Mouse (Mus musculus): ENCODE data around the gene Slc2a2. TPM values are rescaled to one million over a fixed set of nuclear protein-coding genes. Genes with fewer than 3 reads are reported as not detected.

The Slc2a2 gene
- polyA plus RNA-seq, 1 experiment from 2014 or later = not detected

GRCm38 (mm10) chr3:28694811-28695210 is 2.9 kb upstream of the Slc2a2 start:
- no peak overlapping the region for H3K4me2 ChIP-seq (ENCODE audit: low read depth)
- no peaks in the 10 kb centered on the region for H3K36me3 ChIP-seq (ENCODE audit: control insufficient read depth, insufficient read depth, low read length)
- no peak overlapping the region for H3K4me3 ChIP-seq (ENCODE audit: low read depth, low read length)
- no peaks in the 10 kb centered on the region for H3K9me3 ChIP-seq (ENCODE audit: control insufficient read depth, low read length)
- no peak overlapping the region for H3K9ac ChIP-seq (ENCODE audit: low read length)
- H3K27me3 ChIP-seq (ENCODE audit: control insufficient read depth, insufficient read depth, low read length) = no peaks in the 10 kb centered on the region
- ATAC-seq (ENCODE audit: insufficient read depth, low FRiP score, low TSS enrichment) = no peak
- no peak overlapping the region for H3K27ac ChIP-seq (ENCODE audit: low read depth, low read length)
- no peaks in the 10 kb centered on the region for H3K4me1 ChIP-seq (ENCODE audit: control insufficient read depth, insufficient read depth, low read length)
- DNase-seq (ENCODE audit: low spot score) = no peak
- WGBS = 90% methylated on average over 5 of the region's 5 CpGs

- WGBS = 85% methylated on average over 13 of the region's 13 CpGs
- Histone ChIP-seq H3K27me3 (ENCODE audit: control insufficient read depth, insufficient read depth, low read length) (no peaks in the 10 kb centered on the region), H3K4me3 (ENCODE audit: low read depth, low read length) (no peak overlapping the region), H3K9ac (ENCODE audit: low read length) (no peak overlapping the region), H3K9me3 (ENCODE audit: control insufficient read depth, low read length) (no peaks in the 10 kb centered on the region), H3K36me3 (ENCODE audit: control insufficient read depth, insufficient read depth, low read length) (no peaks in the 10 kb centered on the region), H3K4me1 (ENCODE audit: control insufficient read depth, insufficient read depth, low read length) (no peaks in the 10 kb centered on the region), H3K4me2 (ENCODE audit: low read depth) (no peak overlapping the region), H3K27ac (ENCODE audit: low read depth, low read length) (no peak overlapping the region)
- DNase-seq (ENCODE audit: low spot score) (no peak), ATAC-seq (ENCODE audit: insufficient read depth, low FRiP score, low TSS enrichment) (no peak)
Observed at GRCm38 (mm10) chr3:28695608-28696007, 2.1 kb upstream of the Slc2a2 start.

GRCm38 (mm10) chr3:28696162-28696561 is 1.5 kb upstream of the Slc2a2 start:
- Histone ChIP-seq H3K9ac (ENCODE audit: low read length) (no peak overlapping the region), H3K9me3 (ENCODE audit: control insufficient read depth, low read length) (no peaks in the 10 kb centered on the region), H3K27ac (ENCODE audit: low read depth, low read length) (no peak overlapping the region), H3K27me3 (ENCODE audit: control insufficient read depth, insufficient read depth, low read length) (no peaks in the 10 kb centered on the region), H3K4me1 (ENCODE audit: control insufficient read depth, insufficient read depth, low read length) (no peaks in the 10 kb centered on the region), H3K36me3 (ENCODE audit: control insufficient read depth, insufficient read depth, low read length) (no peaks in the 10 kb centered on the region), H3K4me3 (ENCODE audit: low read depth, low read length) (no peak overlapping the region), H3K4me2 (ENCODE audit: low read depth) (no peak overlapping the region)
- WGBS = 76% methylated on average over 10 of the region's 10 CpGs
- no peak for ATAC-seq (ENCODE audit: insufficient read depth, low FRiP score, low TSS enrichment)
- DNase-seq (ENCODE audit: low spot score) = no peak

- 74% methylated on average over 4 of the region's 4 CpGs for WGBS
- no peak overlapping the region for H3K4me3 ChIP-seq (ENCODE audit: low read depth, low read length)
- ATAC-seq (ENCODE audit: insufficient read depth, low FRiP score, low TSS enrichment) = no peak
Observed at GRCm38 (mm10) chr3:28699601-28700000, 1.9 kb downstream of the Slc2a2 start.

GRCm38 (mm10) chr3:28705522-28706137 is 7.9 kb downstream of the Slc2a2 start:
- Histone ChIP-seq H3K36me3 (ENCODE audit: control insufficient read depth, insufficient read depth, low read length) (no peaks in the 10 kb centered on the region), H3K4me2 (ENCODE audit: low read depth) (no peak overlapping the region), H3K9ac (ENCODE audit: low read length) (no peak overlapping the region), H3K4me3 (ENCODE audit: low read depth, low read length) (no peak overlapping the region), H3K27me3 (ENCODE audit: control insufficient read depth, insufficient read depth, low read length) (no peaks in the 10 kb centered on the region), H3K4me1 (ENCODE audit: control insufficient read depth, insufficient read depth, low read length) (no peaks in the 10 kb centered on the region), H3K27ac (ENCODE audit: low read depth, low read length) (no peak overlapping the region), H3K9me3 (ENCODE audit: control insufficient read depth, low read length) (peaks cover 3% of the 10 kb centered on the region; the same call in 1 of the 2 replicates)
- WGBS = 76% methylated on average over 10 of the region's 10 CpGs
- no peak for DNase-seq (ENCODE audit: low spot score)
- ATAC-seq (ENCODE audit: insufficient read depth, low FRiP score, low TSS enrichment) = no peak

More at GRCm38 (mm10) chr3:28699601-28700000, 1.9 kb downstream of the Slc2a2 start:
- no peak overlapping the region for H3K4me2 ChIP-seq (ENCODE audit: low read depth)
- no peak overlapping the region for H3K9ac ChIP-seq (ENCODE audit: low read length)
- no peak for DNase-seq (ENCODE audit: low spot score)
- H3K27ac ChIP-seq (ENCODE audit: low read depth, low read length) = no peak overlapping the region
- H3K27me3 ChIP-seq (ENCODE audit: control insufficient read depth, insufficient read depth, low read length) = no peaks in the 10 kb centered on the region
- no peaks in the 10 kb centered on the region for H3K4me1 ChIP-seq (ENCODE audit: control insufficient read depth, insufficient read depth, low read length)
- no peaks in the 10 kb centered on the region for H3K9me3 ChIP-seq (ENCODE audit: control insufficient read depth, low read length)
- H3K36me3 ChIP-seq (ENCODE audit: control insufficient read depth, insufficient read depth, low read length) = no peaks in the 10 kb centered on the region

- 86% methylated on average over 4 of the region's 4 CpGs for WGBS
- Histone ChIP-seq H3K27me3 (ENCODE audit: control insufficient read depth, insufficient read depth, low read length) (no peaks in the 10 kb centered on the region), H3K27ac (ENCODE audit: low read depth, low read length) (no peak overlapping the region)
Observed at GRCm38 (mm10) chr3:28706736-28707135, 9.0 kb downstream of the Slc2a2 start.

GRCm38 (mm10) chr3:28709740-28710139 is 12.0 kb downstream of the Slc2a2 start:
- WGBS = 75% methylated on average over 1 of the region's 1 CpGs
- ATAC-seq (ENCODE audit: insufficient read depth, low FRiP score, low TSS enrichment) (no peak), DNase-seq (ENCODE audit: low spot score) (no peak)
- Histone ChIP-seq H3K27ac (ENCODE audit: low read depth, low read length) (no peak overlapping the region), H3K4me1 (ENCODE audit: control insufficient read depth, insufficient read depth, low read length) (no peaks in the 10 kb centered on the region), H3K4me2 (ENCODE audit: low read depth) (no peak overlapping the region), H3K4me3 (ENCODE audit: low read depth, low read length) (no peak overlapping the region), H3K27me3 (ENCODE audit: control insufficient read depth, insufficient read depth, low read length) (no peaks in the 10 kb centered on the region), H3K36me3 (ENCODE audit: control insufficient read depth, insufficient read depth, low read length) (no peaks in the 10 kb centered on the region), H3K9me3 (ENCODE audit: control insufficient read depth, low read length) (peaks cover 3% of the 10 kb centered on the region; the same call in 1 of the 2 replicates), H3K9ac (ENCODE audit: low read length) (no peak overlapping the region)

More at GRCm38 (mm10) chr3:28706736-28707135, 9.0 kb downstream of the Slc2a2 start:
- ATAC-seq (ENCODE audit: insufficient read depth, low FRiP score, low TSS enrichment) (no peak), DNase-seq (ENCODE audit: low spot score) (no peak)
- Histone ChIP-seq H3K9ac (ENCODE audit: low read length) (no peak overlapping the region), H3K36me3 (ENCODE audit: control insufficient read depth, insufficient read depth, low read length) (no peaks in the 10 kb centered on the region), H3K4me1 (ENCODE audit: control insufficient read depth, insufficient read depth, low read length) (no peaks in the 10 kb centered on the region), H3K9me3 (ENCODE audit: control insufficient read depth, low read length) (peaks cover 3% of the 10 kb centered on the region; the same call in 1 of the 2 replicates), H3K4me3 (ENCODE audit: low read depth, low read length) (no peak overlapping the region), H3K4me2 (ENCODE audit: low read depth) (no peak overlapping the region)

GRCm38 (mm10) chr3:28713913-28714698 is 16.4 kb downstream of the Slc2a2 start:
- no peak overlapping the region for H3K4me3 ChIP-seq (ENCODE audit: low read depth, low read length)
- no peaks in the 10 kb centered on the region for H3K27me3 ChIP-seq (ENCODE audit: control insufficient read depth, insufficient read depth, low read length)
- no peaks in the 10 kb centered on the region for H3K36me3 ChIP-seq (ENCODE audit: control insufficient read depth, insufficient read depth, low read length)
- H3K4me1 ChIP-seq (ENCODE audit: control insufficient read depth, insufficient read depth, low read length) = no peaks in the 10 kb centered on the region
- H3K9ac ChIP-seq (ENCODE audit: low read length) = no peak overlapping the region
- H3K4me2 ChIP-seq (ENCODE audit: low read depth) = no peak overlapping the region
- ATAC-seq (ENCODE audit: insufficient read depth, low FRiP score, low TSS enrichment) (no peak), DNase-seq (ENCODE audit: low spot score) (no peak)
- peaks cover 3% of the 10 kb centered on the region; the same call in 1 of the 2 replicates for H3K9me3 ChIP-seq (ENCODE audit: control insufficient read depth, low read length)
- no peak overlapping the region for H3K27ac ChIP-seq (ENCODE audit: low read depth, low read length)
- 79% methylated on average over 7 of the region's 7 CpGs for WGBS

- Histone ChIP-seq H3K4me3 (ENCODE audit: low read depth, low read length) (no peak overlapping the region), H3K27ac (ENCODE audit: low read depth, low read length) (no peak overlapping the region), H3K4me2 (ENCODE audit: low read depth) (no peak overlapping the region), H3K9me3 (ENCODE audit: control insufficient read depth, low read length) (no peaks in the 10 kb centered on the region), H3K27me3 (ENCODE audit: control insufficient read depth, insufficient read depth, low read length) (no peaks in the 10 kb centered on the region), H3K9ac (ENCODE audit: low read length) (no peak overlapping the region), H3K36me3 (ENCODE audit: control insufficient read depth, insufficient read depth, low read length) (no peaks in the 10 kb centered on the region), H3K4me1 (ENCODE audit: control insufficient read depth, insufficient read depth, low read length) (no peaks in the 10 kb centered on the region)
- 69% methylated on average over 2 of the region's 2 CpGs for WGBS
- ATAC-seq (ENCODE audit: insufficient read depth, low FRiP score, low TSS enrichment) (no peak), DNase-seq (ENCODE audit: low spot score) (no peak)
Observed at GRCm38 (mm10) chr3:28718521-28718920, 20.8 kb downstream of the Slc2a2 start.
